9 mouse cellular contexts compared by ENCODE assay signal in genomic region chr6:86020948-86021347, GRCm38 (mm10). TPM values are rescaled to one million over a fixed set of nuclear protein-coding genes. Genes with fewer than 3 reads are reported as not detected.
DNase-seq lines count a peak whose midpoint lies in the region; ATAC-seq and TF ChIP-seq lines count a peak whose summit lies in the region.
"Had no signal": no experiment of that assay in that cellular context is flagged by ENCODE, and none has a peak within 500 bp of the region (broad histone marks: within the 10 kb centered on the region; RNA-seq: fewer than 3 reads in every experiment).

No protein-coding gene starts in this region.

- WGBS in intestine, embryonic 14.5 days = 48% methylated on average over 3 of the region's 3 CpGs
- 39% methylated on average over 3 of the region's 3 CpGs for WGBS in intestine, embryonic 15.5 days
- WGBS in bone marrow, adult 2 months = 32% methylated on average over 3 of the region's 3 CpGs
- WGBS in neural tube, embryonic 11.5 days = 28% methylated on average over 3 of the region's 3 CpGs

- peak; percentile 60 for TF ChIP-seq RAD21 in CH12.LX (IDR thresholded peaks at IDR 0.05; ENCODE audit: low read depth, low read length)

- peak; percentile 60 for DNase-seq in intestine, embryonic 14.5 days (ENCODE audit: low spot score)
- DNase-seq in CH12.LX (ENCODE audit: extremely low read depth) = peak; percentile 51
- DNase-seq in kidney, adult 9 months = peak; percentile 54
- DNase-seq in neural tube, embryonic 11.5 days (ENCODE audit: low spot score) = peak; percentile 49
- no peak for DNase-seq in layer of hippocampus, postnatal 14 days (ENCODE audit: low spot score in 2 of 2)

- no peak overlapping the region for H3K9ac ChIP-seq in intestine, embryonic 14.5 days (ENCODE audit: low read length)
- H3K9ac ChIP-seq in intestine, embryonic 15.5 days = no peak overlapping the region
- H3K9ac ChIP-seq in CH12.LX (ENCODE audit: insufficient read depth, low read depth) = no peak overlapping the region
- H3K9ac ChIP-seq in neural tube, embryonic 11.5 days (ENCODE audit: low read length) = no peak overlapping the region
- H3K9ac ChIP-seq: embryonic facial prominence, embryonic 13.5 days had no signal

- no peak for TF ChIP-seq EP300 in CH12.LX (IDR thresholded peaks at IDR 0.05; ENCODE audit: low read length)

- in situ Hi-C loops in CH12.LX (cut with MboI; ENCODE audit: low pct_ligation_motif_present, low pct_unique_long_range_greater_than_20kb, low sequenced_read_pairs) = loop anchor here (25.0 kb wide), 1 partner anchor 341 kb away; the partner anchor contains the start of genes Fam136a and Snrpg

- no peaks in the 10 kb centered on the region for H3K27me3 ChIP-seq in intestine, embryonic 14.5 days (replicated peaks; ENCODE audit: control insufficient read depth, insufficient read depth, low read length)
- no peaks in the 10 kb centered on the region for H3K27me3 ChIP-seq in intestine, embryonic 15.5 days (replicated peaks)
- peaks cover 87% of the 10 kb centered on the region for H3K27me3 ChIP-seq in CH12.LX (replicated peaks)
- no peaks in the 10 kb centered on the region for H3K27me3 ChIP-seq in neural tube, embryonic 11.5 days (ENCODE audit: control insufficient read depth, insufficient read depth, low read length)
- H3K27me3 ChIP-seq: embryonic facial prominence, embryonic 13.5 days had no signal

- H3K4me3 ChIP-seq in intestine, embryonic 14.5 days (ENCODE audit: low read depth, low read length) = no peak overlapping the region
- no peak overlapping the region for H3K4me3 ChIP-seq in intestine, embryonic 15.5 days (replicated peaks)
- H3K4me3 ChIP-seq in CH12.LX (replicated peaks in 1 of 3; ENCODE audit: low read depth in 2 of 3, low read length in 2 of 3, poor library complexity in 1 of 3) = no peak overlapping the region
- H3K4me3 ChIP-seq in bone marrow, adult 2 months (replicated peaks; ENCODE audit: control insufficient read depth, low read depth, low read length) = no peak overlapping the region
- H3K4me3 ChIP-seq in neural tube, embryonic 11.5 days (ENCODE audit: low read depth, low read length) = no peak overlapping the region
- H3K4me3 ChIP-seq: embryonic facial prominence, embryonic 13.5 days had no signal

- no peak for TF ChIP-seq POLR2A in CH12.LX (IDR thresholded peaks at IDR 0.05; ENCODE audit: low read depth, low read length)
- no peak for TF ChIP-seq POLR2A in bone marrow, adult 2 months (IDR thresholded peaks at IDR 0.05; ENCODE audit: borderline replicate concordance, control insufficient read depth, low read depth, low read length)

- TF ChIP-seq CTCF in CH12.LX (conservative IDR thresholded peaks at IDR 0.05 in 1 of 2, IDR thresholded peaks at IDR 0.05 in 1 of 2; ENCODE audit: low read depth in 2 of 2, low read length in 2 of 2) = peak; percentile 52 to 73
- TF ChIP-seq CTCF in bone marrow, adult 2 months (IDR thresholded peaks at IDR 0.05; ENCODE audit: control insufficient read depth, insufficient read depth, low read length) = peak; percentile 37; the same call in 1 of the 2 replicates

- no peaks in the 10 kb centered on the region for H3K9me3 ChIP-seq in intestine, embryonic 14.5 days (ENCODE audit: control insufficient read depth, low read length)
- no peaks in the 10 kb centered on the region for H3K9me3 ChIP-seq in intestine, embryonic 15.5 days
- H3K9me3 ChIP-seq in CH12.LX (replicated peaks; ENCODE audit: low read length) = no peaks in the 10 kb centered on the region
- H3K9me3 ChIP-seq in neural tube, embryonic 11.5 days (ENCODE audit: control insufficient read depth, low read length) = no peaks in the 10 kb centered on the region
- H3K9me3 ChIP-seq: embryonic facial prominence, embryonic 13.5 days had no signal

- no peaks in the 10 kb centered on the region for H3K4me1 ChIP-seq in intestine, embryonic 14.5 days (replicated peaks; ENCODE audit: control insufficient read depth, insufficient read depth, low read length)
- no peaks in the 10 kb centered on the region for H3K4me1 ChIP-seq in intestine, embryonic 15.5 days (replicated peaks)
- no peaks in the 10 kb centered on the region for H3K4me1 ChIP-seq in CH12.LX (ENCODE audit: control insufficient read depth in 1 of 2, insufficient read depth in 2 of 2)
- no peaks in the 10 kb centered on the region; the same call in 1 of the 2 replicates for H3K4me1 ChIP-seq in bone marrow, adult 2 months (ENCODE audit: control insufficient read depth, insufficient read depth, low read length)
- H3K4me1 ChIP-seq in neural tube, embryonic 11.5 days (ENCODE audit: control insufficient read depth, insufficient read depth, low read length) = no peaks in the 10 kb centered on the region
- H3K4me1 ChIP-seq: embryonic facial prominence, embryonic 13.5 days had no signal

- dilution Hi-C loops in CH12.LX (cut with MboI; ENCODE audit: extremely low pct_ligation_motif_present, extremely low pct_unique_long_range_greater_than_20kb, low sequenced_read_pairs) = no loop called here

- no peaks in the 10 kb centered on the region for H3K79me2 ChIP-seq in CH12.LX (replicated peaks; ENCODE audit: control insufficient read depth, extremely low read depth, insufficient read depth, poor library complexity, severe bottlenecking)

- ATAC-seq in intestine, embryonic 14.5 days (replicated peaks; ENCODE audit: low FRiP score, low TSS enrichment, low read depth) = no peak
- ATAC-seq in intestine, embryonic 15.5 days = no peak
- no peak for ATAC-seq in neural tube, embryonic 11.5 days (ENCODE audit: insufficient read depth, low FRiP score, low TSS enrichment)

- no peak overlapping the region for H3K4me2 ChIP-seq in intestine, embryonic 14.5 days (ENCODE audit: low read length)
- H3K4me2 ChIP-seq in intestine, embryonic 15.5 days (replicated peaks) = no peak overlapping the region
- H3K4me2 ChIP-seq in CH12.LX (ENCODE audit: insufficient read depth, low read depth, poor library complexity, severe bottlenecking) = no peak overlapping the region
- H3K4me2 ChIP-seq in neural tube, embryonic 11.5 days (ENCODE audit: low read depth) = no peak overlapping the region
- H3K4me2 ChIP-seq: embryonic facial prominence, embryonic 13.5 days had no signal

- no peak overlapping the region for H3K27ac ChIP-seq in intestine, embryonic 14.5 days (ENCODE audit: low read depth)
- no peak overlapping the region for H3K27ac ChIP-seq in intestine, embryonic 15.5 days
- no peak overlapping the region for H3K27ac ChIP-seq in CH12.LX (ENCODE audit: insufficient read depth, low read depth)
- no peak overlapping the region for H3K27ac ChIP-seq in bone marrow, adult 2 months (ENCODE audit: control insufficient read depth, insufficient read depth, low read depth, low read length, poor library complexity)
- no peak overlapping the region for H3K27ac ChIP-seq in neural tube, embryonic 11.5 days (ENCODE audit: low read depth, low read length)
- H3K27ac ChIP-seq: embryonic facial prominence, embryonic 13.5 days had no signal

- H3K36me3 ChIP-seq in intestine, embryonic 14.5 days (ENCODE audit: control insufficient read depth, insufficient read depth, low read length) = no peaks in the 10 kb centered on the region
- H3K36me3 ChIP-seq in intestine, embryonic 15.5 days = no peaks in the 10 kb centered on the region
- no peaks in the 10 kb centered on the region for H3K36me3 ChIP-seq in CH12.LX (replicated peaks in 1 of 2; ENCODE audit: control insufficient read depth in 1 of 2, insufficient read depth in 1 of 2, low read length in 1 of 2)
- H3K36me3 ChIP-seq in neural tube, embryonic 11.5 days (ENCODE audit: control insufficient read depth, insufficient read depth, low read length) = no peaks in the 10 kb centered on the region
- H3K36me3 ChIP-seq: embryonic facial prominence, embryonic 13.5 days had no signal

TF ChIP-seq in CH12.LX, 34 proteins besides CTCF, POLR2A, EP300 and RAD21:
- peak; percentile 71 for TF ChIP-seq SMC3 (IDR thresholded peaks at IDR 0.05; ENCODE audit: low read depth, low read length)
- TF ChIP-seq BHLHE40 (IDR thresholded peaks at IDR 0.05; ENCODE audit: low read depth, low read length) = no peak

RNA-seq across cellular contexts. Expression of gene Figla, which starts 5.0 kb away (rescaled TPM):
- polyA plus RNA-seq in intestine, embryonic 14.5 days (2014; fragmentation: Nextera tagmentation; extraction: Ambion mirVana) = not detected in 2 replicates
- not detected in 2 replicates for polyA plus RNA-seq in intestine, embryonic 15.5 days (2015; fragmentation: Nextera tagmentation; extraction: Ambion mirVana)
- total RNA-seq in CH12.LX (2012; rRNA removed) (not detected in 2 replicates), CH12.LX (2014; rRNA removed) (not detected in 2 replicates)
- not detected in 2 replicates for polyA plus RNA-seq in CH12.LX (2012; ENCODE audit: insufficient read length, low read depth)
- not detected in 2 replicates for polyA plus RNA-seq in bone marrow, adult 2 months (2011; ENCODE audit: insufficient read depth, insufficient read length, low replicate concordance, missing spikeins)
- polyA plus RNA-seq in neural tube, embryonic 11.5 days (2014; fragmentation: Nextera tagmentation; extraction: Ambion mirVana) = not detected in 2 replicates
- not detected for total RNA-seq in layer of hippocampus, postnatal 14 days (2021)
- polyA plus RNA-seq: embryonic facial prominence, embryonic 13.5 days; lung, embryonic 16.5 days had no signal

RNA-seq across cellular contexts. Expression of gene Add2, which starts 7.5 kb away (rescaled TPM):
- 7.4 and 7.7 TPM in 2 replicates for polyA plus RNA-seq in intestine, embryonic 14.5 days (2014; fragmentation: Nextera tagmentation; extraction: Ambion mirVana)
- polyA plus RNA-seq in intestine, embryonic 15.5 days (2015; fragmentation: Nextera tagmentation; extraction: Ambion mirVana) = 7.6 and 8.6 TPM in 2 replicates
- total RNA-seq in CH12.LX (2012; rRNA removed) (0.08 TPM in 1 of 2 replicates, not detected in the other), CH12.LX (2014; rRNA removed) (not detected in 2 replicates)
- polyA plus RNA-seq in CH12.LX (2012; ENCODE audit: insufficient read length, low read depth) = 0.11 TPM in 2 replicates
- polyA plus RNA-seq in bone marrow, adult 2 months (2011; ENCODE audit: insufficient read depth, insufficient read length, low replicate concordance, missing spikeins) = 87.6 and 91.8 TPM in 2 replicates
- polyA plus RNA-seq in neural tube, embryonic 11.5 days (2014; fragmentation: Nextera tagmentation; extraction: Ambion mirVana) = 65.8 and 67.0 TPM in 2 replicates
- total RNA-seq in layer of hippocampus, postnatal 14 days (2021) = 100 to 1,000 TPM; 241 to 253 TPM

RNA-seq across cellular contexts. Expression of gene Dusp11, which starts 59.5 kb away (rescaled TPM):
- polyA plus RNA-seq in intestine, embryonic 14.5 days (2014; fragmentation: Nextera tagmentation; extraction: Ambion mirVana) = 42.5 and 44.1 TPM in 2 replicates
- 43.4 and 43.5 TPM in 2 replicates for polyA plus RNA-seq in intestine, embryonic 15.5 days (2015; fragmentation: Nextera tagmentation; extraction: Ambion mirVana)
- 28.5 and 33.2 TPM in 2 replicates for total RNA-seq in CH12.LX (2012; rRNA removed)
- 34.8 and 35.7 TPM in 2 replicates for total RNA-seq in CH12.LX (2014; rRNA removed)
- 46.6 and 48.6 TPM in 2 replicates for polyA plus RNA-seq in CH12.LX (2012; ENCODE audit: insufficient read length, low read depth)
- polyA plus RNA-seq in bone marrow, adult 2 months (2011; ENCODE audit: insufficient read depth, insufficient read length, low replicate concordance, missing spikeins) = 36.6 and 50.6 TPM in 2 replicates
- polyA plus RNA-seq in neural tube, embryonic 11.5 days (2014; fragmentation: Nextera tagmentation; extraction: Ambion mirVana) = 45.0 and 46.9 TPM in 2 replicates
- 10 to 100 TPM; 83.3 to 89.0 TPM for total RNA-seq in layer of hippocampus, postnatal 14 days (2021)

Comparison
In these comparisons a context has a peak if more than half of its experiments do, and no peak if none do; other contexts are left out.
1. DNase-seq: peak in intestine, embryonic 14.5 days (single experiment), CH12.LX (single experiment), kidney, adult 9 months (single experiment) and neural tube, embryonic 11.5 days (single experiment); none in layer of hippocampus, postnatal 14 days (0 of 2).